Mouse (Mus musculus) layer of hippocampus, adult 2 months (tissue): ENCODE measurements at regions not wholly inside any gene's neighbourhood (a gene's known extent, or its start where the extent isn't known, plus 50 kb on each side); places are given as distances from the start of the nearest gene placed in this dataset.
"Not testable (repeated sequence)": the region's sequence is repeated elsewhere in the genome, so short reads cannot be mapped to it uniquely, and the experiment has no call there.

Source experiments
- DNase-seq, 2 experiments: peaks; one replicate each; pipeline ENCODE4 v3.0.0; 2022; ENCODE audit warnings: low spot score in 2 of 2
- H3K27ac ChIP-seq: fragments of 200-600 bp; 2 replicates; pipeline ENCODE4 v1.8.1; 2022
- H3K4me3 ChIP-seq: fragments of 200-600 bp; 2 replicates; pipeline ENCODE4 v1.8.1; 2022; ENCODE audit warnings: mild to moderate bottlenecking
- CTCF ChIP-seq: fragments of 200-600 bp; conservative IDR thresholded peaks from 2 replicates; pipeline ENCODE4 v1.8.1; 2022; ENCODE audit warnings: antibody characterized with exemption, mild to moderate bottlenecking, moderate library complexity

DNA sequence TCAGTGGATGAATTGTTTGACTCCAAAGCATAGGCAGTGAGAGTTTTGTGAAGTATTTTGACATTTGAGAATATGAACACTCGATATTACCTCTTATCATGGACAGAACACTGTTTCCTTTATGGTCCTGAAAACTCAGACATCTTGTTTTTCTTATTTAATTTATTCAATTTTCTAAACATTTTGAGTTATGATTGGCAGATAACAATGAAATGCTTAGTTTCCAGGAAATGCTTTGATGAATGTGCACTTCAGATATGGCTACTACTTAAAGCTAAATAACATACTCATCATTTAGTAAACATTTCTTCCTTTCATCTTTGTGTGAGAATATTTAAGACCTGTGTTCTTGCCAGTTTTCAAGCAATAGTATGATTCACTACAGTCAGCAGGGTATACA lies 126.4 kb upstream of the 2210010C04Rik start:
- TF ChIP-seq CTCF: no peak
- no peak overlapping the region for H3K4me3 ChIP-seq
- no peak overlapping the region for H3K27ac ChIP-seq
- DNase-seq: no peak

DNA sequence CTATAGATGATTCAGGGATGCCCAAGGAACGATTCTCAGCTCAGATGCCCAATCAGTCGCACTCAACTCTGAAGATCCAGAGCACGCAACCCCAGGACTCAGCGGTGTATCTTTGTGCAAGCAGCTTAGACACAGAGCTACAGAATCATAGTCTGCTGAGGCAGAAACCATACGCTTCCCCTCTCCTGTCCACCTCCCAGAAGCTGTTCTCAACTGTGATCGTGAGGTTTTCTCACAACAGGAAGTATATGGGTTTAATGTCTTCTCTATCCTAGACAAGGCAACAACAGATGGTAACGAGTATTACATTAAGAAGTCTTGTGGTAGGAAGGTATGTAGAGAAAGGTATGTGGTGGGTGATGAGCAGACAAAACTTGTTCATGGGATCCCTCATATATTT lies 116.8 kb upstream of the 2210010C04Rik start:
- TF ChIP-seq CTCF: no peak
- no peak for DNase-seq
- H3K27ac ChIP-seq: no peak overlapping the region
- no peak overlapping the region for H3K4me3 ChIP-seq

DNA sequence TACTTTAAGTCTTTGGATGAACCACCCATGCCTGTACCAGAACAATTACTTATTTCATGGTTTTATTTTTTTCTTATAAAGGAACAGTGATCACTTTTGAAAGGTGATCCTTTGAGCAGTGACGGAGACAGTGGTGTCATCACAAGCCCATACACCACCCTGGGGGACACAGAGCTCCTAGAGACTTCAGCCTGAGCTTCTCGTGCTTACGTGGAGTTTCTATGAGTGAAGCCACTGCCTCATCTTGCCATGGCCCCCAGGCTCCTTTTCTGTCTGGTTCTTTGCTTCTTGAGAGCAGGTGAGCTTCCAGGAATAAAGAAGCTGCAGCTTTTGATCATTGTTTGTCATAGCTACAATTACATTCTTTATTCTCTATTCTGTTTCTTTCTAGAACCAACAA lies 116.2 kb upstream of the 2210010C04Rik start:
- Histone ChIP-seq H3K27ac (no peak overlapping the region), H3K4me3 (no peak overlapping the region)
- no peak for DNase-seq
- TF ChIP-seq CTCF: no peak

DNA sequence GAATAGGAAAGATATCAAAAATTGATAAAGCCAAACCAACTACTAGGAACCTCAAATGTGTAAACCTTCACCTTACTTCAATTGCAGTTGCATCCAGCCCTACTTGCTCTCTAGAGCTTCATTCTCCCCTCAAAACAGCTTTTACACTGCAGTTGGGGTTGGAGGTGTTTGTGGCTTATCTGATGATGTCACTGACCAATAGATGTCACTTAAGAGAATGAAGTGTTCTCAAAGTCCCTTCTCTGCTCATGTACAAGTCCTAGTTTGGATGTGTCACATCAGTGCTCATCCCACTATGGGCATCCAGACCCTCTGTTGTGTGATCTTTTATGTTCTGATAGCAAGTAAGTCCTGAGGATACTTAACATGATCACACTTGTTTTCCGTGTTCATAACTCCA lies 105.6 kb upstream of the 2210010C04Rik start:
- no peak for DNase-seq
- Histone ChIP-seq H3K27ac (no peak overlapping the region), H3K4me3 (no peak overlapping the region)
- TF ChIP-seq CTCF: no peak

DNA sequence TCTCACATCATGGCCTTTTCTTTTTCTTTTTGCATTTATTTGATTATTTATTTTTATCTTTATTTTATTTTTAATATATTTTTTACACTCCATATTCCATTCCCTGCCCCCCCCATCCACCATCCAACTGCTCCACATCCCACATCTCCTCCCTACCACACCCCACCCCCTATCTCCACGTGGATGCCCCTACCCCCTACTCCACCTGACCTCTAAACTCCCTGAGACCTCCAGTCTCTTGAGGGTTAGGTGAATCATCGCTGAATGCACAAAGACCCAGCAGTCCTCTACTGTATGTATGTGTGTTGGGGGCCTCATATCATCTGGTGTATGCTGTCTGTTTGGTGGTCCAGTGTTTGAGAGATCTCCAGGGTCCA lies 102.1 kb upstream of the 2210010C04Rik start:
- not testable (repeated sequence) for H3K27ac ChIP-seq, H3K4me3 ChIP-seq, DNase-seq

DNA sequence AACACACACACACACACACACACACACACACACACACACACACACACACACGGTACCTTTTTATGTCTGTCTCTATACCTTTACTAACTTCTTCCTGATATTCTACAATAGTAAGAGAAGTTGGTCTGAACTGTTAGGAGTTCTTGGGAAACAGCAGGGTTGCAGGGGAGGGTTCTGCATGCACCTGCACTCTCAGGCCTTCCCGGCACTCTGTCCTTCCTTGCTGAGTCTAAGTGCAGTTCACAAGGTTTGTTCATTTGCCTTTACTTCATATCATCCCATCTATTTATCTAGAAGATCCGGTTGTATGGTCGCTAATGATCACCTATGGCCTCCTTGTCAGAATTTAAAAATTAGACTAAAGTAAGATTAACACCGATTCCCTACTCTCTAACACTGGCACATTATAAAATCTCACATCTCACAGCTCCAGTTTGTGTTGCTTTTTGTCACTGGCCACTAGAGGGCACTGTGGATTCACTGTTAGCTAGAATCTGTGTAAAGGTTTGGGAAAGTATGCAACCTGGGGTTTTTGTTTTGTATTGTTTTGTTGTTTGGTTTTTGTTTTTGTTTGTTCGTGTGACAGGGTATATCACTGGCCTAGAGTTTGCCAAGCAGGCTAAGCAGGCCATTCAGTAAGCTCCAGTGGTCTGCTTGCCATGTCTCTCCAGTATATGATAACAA lies 101.5 kb upstream of the 2210010C04Rik start:
- no peak overlapping the region for H3K27ac ChIP-seq
- no peak overlapping the region for H3K4me3 ChIP-seq
- DNase-seq: peak; percentile 34 to 63
- peak; percentile 98 for TF ChIP-seq CTCF

DNA sequence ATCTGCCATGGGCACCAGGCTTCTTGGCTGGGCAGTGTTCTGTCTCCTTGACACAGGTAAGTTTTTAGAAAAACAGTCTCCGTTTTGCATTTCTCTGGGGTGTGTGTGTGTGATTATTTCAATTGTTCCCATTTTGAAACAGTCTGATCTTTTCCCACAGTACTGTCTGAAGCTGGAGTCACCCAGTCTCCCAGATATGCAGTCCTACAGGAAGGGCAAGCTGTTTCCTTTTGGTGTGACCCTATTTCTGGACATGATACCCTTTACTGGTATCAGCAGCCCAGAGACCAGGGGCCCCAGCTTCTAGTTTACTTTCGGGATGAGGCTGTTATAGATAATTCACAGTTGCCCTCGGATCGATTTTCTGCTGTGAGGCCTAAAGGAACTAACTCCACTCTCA lies 99.9 kb upstream of the 2210010C04Rik start:
- no peak for DNase-seq
- no peak overlapping the region for H3K4me3 ChIP-seq
- no peak overlapping the region for H3K27ac ChIP-seq
- no peak for TF ChIP-seq CTCF

DNA sequence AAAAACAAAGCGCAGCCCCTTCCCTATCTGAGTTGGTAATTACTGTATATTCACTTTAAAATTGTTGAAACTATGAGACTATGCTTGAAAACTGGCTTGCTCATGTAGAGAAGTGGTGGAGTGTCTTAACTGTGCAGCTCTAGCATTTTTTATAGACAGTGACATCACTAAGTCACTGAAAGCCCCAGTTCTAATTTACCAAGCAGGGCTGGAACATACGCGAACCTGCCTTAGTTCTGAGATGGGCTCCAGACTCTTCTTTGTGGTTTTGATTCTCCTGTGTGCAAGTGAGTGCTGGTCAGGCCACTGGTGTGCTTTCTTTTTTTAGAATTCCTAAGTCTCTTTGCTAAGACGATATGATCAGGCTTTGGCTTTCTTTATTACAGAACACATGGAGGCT lies 94.6 kb upstream of the 2210010C04Rik start:
- Histone ChIP-seq H3K4me3 (no peak overlapping the region), H3K27ac (no peak overlapping the region)
- TF ChIP-seq CTCF: no peak
- no peak for DNase-seq

DNA sequence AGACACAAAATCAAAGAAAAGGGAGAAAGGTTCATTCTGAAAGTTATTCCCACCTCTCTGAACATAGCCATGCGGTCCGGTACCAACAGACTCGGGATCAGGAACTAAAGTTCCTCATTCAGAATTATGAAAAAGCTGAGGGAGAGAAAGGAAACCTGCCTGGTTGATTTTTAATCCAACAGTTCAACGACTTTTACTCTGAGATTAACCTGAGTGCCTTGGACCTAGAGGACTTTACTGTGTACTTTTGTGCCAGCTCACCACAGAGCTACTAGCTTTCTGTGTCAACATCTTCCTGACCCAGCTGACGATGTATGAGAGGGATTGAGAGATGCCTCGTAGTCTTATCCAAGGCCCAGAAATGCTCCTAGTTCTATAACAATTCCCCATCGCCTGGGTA lies 92.5 kb upstream of the 2210010C04Rik start:
- DNase-seq: no peak
- Histone ChIP-seq H3K27ac (no peak overlapping the region), H3K4me3 (no peak overlapping the region)
- TF ChIP-seq CTCF: no peak

DNA sequence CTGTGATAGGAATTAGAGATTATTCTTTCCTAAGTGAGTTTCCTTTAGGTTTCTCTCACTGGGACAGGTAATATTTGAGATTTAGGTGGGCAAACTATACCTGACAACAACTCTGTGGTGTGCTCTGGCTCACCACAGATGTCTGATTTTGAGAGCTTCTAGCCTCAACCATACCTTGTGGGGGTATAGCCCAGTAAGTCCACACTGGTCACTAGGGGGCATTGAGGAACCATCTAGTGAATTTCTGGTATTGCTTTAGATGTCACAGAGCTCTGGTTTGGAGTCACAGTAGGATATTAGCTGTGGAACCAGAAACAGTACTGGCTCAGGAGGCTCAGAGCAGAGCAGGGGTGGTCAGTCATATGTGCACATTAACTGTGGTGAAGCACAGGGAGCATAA lies 91.5 kb upstream of the 2210010C04Rik start:
- H3K27ac ChIP-seq: no peak overlapping the region
- TF ChIP-seq CTCF: 0 out of 2 replicates have a peak, but pooled peaks have one; percentile 4
- no peak for DNase-seq
- H3K4me3 ChIP-seq: no peak overlapping the region

DNA sequence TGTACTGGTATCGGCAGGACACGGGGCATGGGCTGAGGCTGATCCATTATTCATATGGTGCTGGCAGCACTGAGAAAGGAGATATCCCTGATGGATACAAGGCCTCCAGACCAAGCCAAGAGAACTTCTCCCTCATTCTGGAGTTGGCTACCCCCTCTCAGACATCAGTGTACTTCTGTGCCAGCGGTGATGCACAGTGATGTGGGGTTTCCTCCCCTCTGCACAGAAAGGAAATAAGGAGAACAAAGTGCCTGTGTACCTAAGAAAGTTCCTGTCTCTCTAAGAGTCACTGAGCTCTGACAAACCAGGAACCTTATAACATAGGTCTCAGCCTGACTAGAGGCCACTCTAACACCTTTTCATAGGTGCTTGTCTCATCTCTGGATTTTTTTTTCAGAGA lies 86.3 kb upstream of the 2210010C04Rik start:
- no peak for DNase-seq
- TF ChIP-seq CTCF: no peak
- H3K4me3 ChIP-seq: no peak overlapping the region
- H3K27ac ChIP-seq: no peak overlapping the region

DNA sequence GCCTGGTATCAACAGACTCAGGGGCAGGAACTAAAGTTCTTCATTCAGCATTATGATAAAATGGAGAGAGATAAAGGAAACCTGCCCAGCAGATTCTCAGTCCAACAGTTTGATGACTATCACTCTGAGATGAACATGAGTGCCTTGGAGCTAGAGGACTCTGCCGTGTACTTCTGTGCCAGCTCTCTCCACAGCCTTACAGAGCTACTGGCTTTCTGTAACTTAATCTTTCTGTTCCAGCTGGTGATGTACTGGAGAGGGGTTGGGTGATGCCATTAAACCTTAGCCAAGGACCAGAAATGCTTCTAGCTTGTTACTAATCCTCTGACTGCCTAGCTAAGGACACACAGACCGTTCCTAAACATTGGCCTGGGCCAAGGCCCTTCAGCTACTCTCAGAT lies 83.9 kb upstream of the 2210010C04Rik start:
- Histone ChIP-seq H3K27ac (no peak overlapping the region), H3K4me3 (no peak overlapping the region)
- TF ChIP-seq CTCF: no peak
- DNase-seq: no peak

DNA sequence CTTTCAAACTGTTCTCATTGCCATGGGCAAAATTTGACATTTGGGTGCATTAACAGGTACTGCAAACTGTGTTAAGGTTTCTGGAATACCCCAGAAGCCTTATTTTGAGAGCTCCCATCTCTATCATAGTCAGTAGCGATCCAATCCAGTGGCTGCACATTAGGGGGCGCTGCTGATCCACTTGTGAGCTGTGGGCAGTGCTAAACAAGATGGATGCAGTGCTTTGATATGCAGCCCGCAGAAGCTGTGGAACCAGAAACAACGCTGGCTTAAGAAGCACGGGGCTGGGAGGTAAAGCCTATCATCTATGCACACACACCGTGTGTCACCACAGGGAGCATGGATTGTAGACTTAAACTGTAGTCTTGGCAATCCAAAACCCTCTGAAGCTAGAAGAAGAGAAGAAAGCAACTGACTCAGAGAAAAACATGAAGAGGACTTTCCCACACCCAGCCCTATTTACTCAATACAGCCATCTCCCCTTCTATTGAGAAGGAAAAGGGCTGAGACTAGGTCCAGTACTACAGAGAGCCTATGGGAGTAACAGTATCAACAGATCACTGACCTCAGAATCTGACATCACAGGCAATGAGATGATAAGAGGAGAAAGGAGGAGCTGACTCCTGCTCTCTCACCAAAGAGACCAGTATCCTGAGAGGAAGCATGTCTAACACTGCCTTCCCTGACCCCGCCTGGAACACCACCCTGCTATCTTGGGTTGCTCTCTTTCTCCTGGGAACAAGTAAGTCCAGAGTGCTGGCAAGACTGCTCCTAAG lies 83.1 kb upstream of the 2210010C04Rik start:
- H3K4me3 ChIP-seq: peak overlapping the region; percentile 23; the same call in 1 of the 2 replicates

DNA sequence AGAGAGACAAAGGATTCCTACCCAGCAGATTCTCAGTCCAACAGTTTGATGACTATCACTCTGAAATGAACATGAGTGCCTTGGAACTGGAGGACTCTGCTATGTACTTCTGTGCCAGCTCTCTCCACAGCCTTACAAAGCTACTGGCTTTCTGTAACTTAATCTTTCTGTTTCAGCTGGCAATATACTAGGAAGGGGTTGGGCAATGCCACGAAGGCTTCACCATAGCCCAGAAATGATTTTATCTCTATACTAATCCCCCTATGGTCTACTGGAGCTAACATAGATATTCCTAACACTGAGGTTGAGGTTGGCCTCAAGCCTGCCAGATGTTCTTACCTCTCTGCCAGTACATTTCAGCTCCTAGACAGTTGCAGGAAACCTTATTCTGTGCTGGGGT lies 78.6 kb upstream of the 2210010C04Rik start:
- TF ChIP-seq CTCF: no peak
- no peak for DNase-seq
- no peak overlapping the region for H3K27ac ChIP-seq
- H3K4me3 ChIP-seq: no peak overlapping the region

More for the DNA sequence above, 83.1 kb upstream of the 2210010C04Rik start:
- H3K27ac ChIP-seq: no peak overlapping the region
- DNase-seq: peak; percentile 46 to 58
- TF ChIP-seq CTCF: peak; percentile 76
